Mouse (Mus musculus): ENCODE results near the gene Slc5a9. TPM values are rescaled to one million over a fixed set of nuclear protein-coding genes. Genes with fewer than 3 reads are reported as not detected.

Gene Slc5a9
- 32.0 TPM for polyA plus RNA-seq (2014; fragmentation: Illumina TruSeq; extraction: RNeasy Lipid Tissue Mini Kit (QIAGEN cat#74804); ENCODE audit: low replicate concordance)

GRCm38 (mm10) chr4:111902775-111903174, at the start of gene Slc5a9:
Gene Slc5a9, minus strand, starts transcription at chr4:111902918.

GRCm38 (mm10) chr4:111919092-111919491, 16.4 kb upstream of the Slc5a9 start, which contains the start of gene Skint8:
Gene Skint8, plus strand, starts transcription at chr4:111919392.

Other genes starting within 250 kb of the Slc5a9 start
- gene Spata6, start 182.9 kb downstream of the Slc5a9 start, polyA plus RNA-seq (2014; fragmentation: Illumina TruSeq; extraction: RNeasy Lipid Tissue Mini Kit (QIAGEN cat#74804); ENCODE audit: low replicate concordance): 13.3 TPM
- not detected for gene Skint8, start 16.5 kb upstream of the Slc5a9 start, polyA plus RNA-seq (2014; fragmentation: Illumina TruSeq; extraction: RNeasy Lipid Tissue Mini Kit (QIAGEN cat#74804); ENCODE audit: low replicate concordance)
- not detected for gene Skint7, start 70.0 kb upstream of the Slc5a9 start, polyA plus RNA-seq (2014; fragmentation: Illumina TruSeq; extraction: RNeasy Lipid Tissue Mini Kit (QIAGEN cat#74804); ENCODE audit: low replicate concordance)
- not detected for gene Skint1, start 103.4 kb upstream of the Slc5a9 start, polyA plus RNA-seq (2014; fragmentation: Illumina TruSeq; extraction: RNeasy Lipid Tissue Mini Kit (QIAGEN cat#74804); ENCODE audit: low replicate concordance)
- gene Skint4, start 169.1 kb upstream of the Slc5a9 start, polyA plus RNA-seq (2014; fragmentation: Illumina TruSeq; extraction: RNeasy Lipid Tissue Mini Kit (QIAGEN cat#74804); ENCODE audit: low replicate concordance): not detected